Mouse (Mus musculus) kidney, postnatal 0 days (tissue): ENCODE results near the gene Tas2r119. TPM values are rescaled to one million over a fixed set of nuclear protein-coding genes. Genes with fewer than 3 reads are reported as not detected.

Experiments
- ATAC-seq: fragments of 200-750 bp; cut with Nextera tagmentation; replicated peaks from 2 replicates; pipeline ENCODE4 v1.8.0; 2017; ENCODE audit warnings: low read depth, moderate number of reproducible peaks, moderate TSS enrichment, moderate library complexity; ENCODE audit not compliant: low FRiP score
- DNase-seq: peaks from one replicate; pipeline ENCODE4 v3.0.0-alpha.2; 2016; ENCODE audit warnings: low spot score
- H3K27ac ChIP-seq: fragments of 300-500 bp; sonication (generic); 2 replicates; pipeline ENCODE4 v1.5.1; 2014; ENCODE audit warnings: mild to moderate bottlenecking
- H3K27me3 ChIP-seq: fragments of 300-500 bp; sonication (generic); 2 replicates; pipeline ENCODE4 v1.6.1; 2014; ENCODE audit warnings: low read length, mixed read lengths; ENCODE audit not compliant: insufficient read depth
- H3K36me3 ChIP-seq: fragments of 300-500 bp; sonication (generic); 2 replicates; pipeline ENCODE4 v1.6.1; 2014; ENCODE audit warnings: low read length, mixed read lengths; ENCODE audit not compliant: insufficient read depth
- H3K4me1 ChIP-seq: fragments of 300-500 bp; sonication (generic); replicated peaks from 2 replicates; pipeline ENCODE4 v1.6.1; 2014; ENCODE audit warnings: antibody characterized with exemption, low read length, mixed read lengths; ENCODE audit not compliant: insufficient read depth
- H3K4me2 ChIP-seq: fragments of 300-500 bp; sonication (generic); 2 replicates; pipeline ENCODE4 v1.6.1; 2014; ENCODE audit warnings: mild to moderate bottlenecking, low read length, moderate library complexity, mixed read lengths
- H3K4me3 ChIP-seq: fragments of 300-500 bp; sonication (generic); replicated peaks from 2 replicates; pipeline ENCODE4 v1.5.1; 2014; ENCODE audit warnings: low read depth, low read length
- H3K9ac ChIP-seq: fragments of 300-500 bp; sonication (generic); 2 replicates; pipeline ENCODE4 v1.6.1; 2014; ENCODE audit warnings: low read depth, low read length
- H3K9me3 ChIP-seq: fragments of 300-500 bp; sonication (generic); replicated peaks from 2 replicates; pipeline ENCODE4 v1.6.1; 2016; ENCODE audit warnings: low read length, inconsistent platforms, mixed read lengths
- CTCF ChIP-seq: IDR thresholded peaks from 2 replicates; pipeline ENCODE4 v1.5.1; 2016; ENCODE audit warnings: antibody characterized with exemption, low read depth, mild to moderate bottlenecking, moderate library complexity
- WGBS: fragments of 180-500 bp; shearing (Covaris S2); extraction: QIAGEN DNeasy Blood & Tissue Kit; methylation state at CpG from one replicate; pipeline ENCODE4 v1.1.7; 2014; 5-methylcytosine and 5-hydroxymethylcytosine counted together
- polyA plus RNA-seq: library from polyadenylated mRNA; unstranded; fragments of >200 nt; fragmentation: Nextera tagmentation; extraction: Ambion mirVana; gene quantifications from 2 replicates; pipeline ENCODE4 v1.2.1, GENCODE M21; 2015

Tas2r119 gene
- polyA plus RNA-seq, 1 experiment from 2014 or later: not detected

- H3K27ac ChIP-seq: no peak overlapping the region
- no peaks in the 10 kb centered on the region for H3K27me3 ChIP-seq
- no peak for TF ChIP-seq CTCF
- H3K4me3 ChIP-seq: no peak overlapping the region
- no peaks in the 10 kb centered on the region for H3K36me3 ChIP-seq
- H3K9me3 ChIP-seq: no peaks in the 10 kb centered on the region
- H3K4me2 ChIP-seq: no peak overlapping the region
- DNase-seq (no peak), ATAC-seq (no peak)
- no peaks in the 10 kb centered on the region for H3K4me1 ChIP-seq
- no peak overlapping the region for H3K9ac ChIP-seq
Observed at GRCm38 (mm10) chr15:32160281-32160680, 16.8 kb upstream of the Tas2r119 start.

GRCm38 (mm10) chr15:32171764-32172163, 5.3 kb upstream of the Tas2r119 start:
- Histone ChIP-seq H3K9ac (no peak overlapping the region), H3K4me3 (no peak overlapping the region), H3K27me3 (no peaks in the 10 kb centered on the region), H3K36me3 (no peaks in the 10 kb centered on the region), H3K4me2 (no peak overlapping the region), H3K9me3 (no peaks in the 10 kb centered on the region), H3K27ac (no peak overlapping the region), H3K4me1 (no peaks in the 10 kb centered on the region)
- 33% methylated on average over 6 of the region's 6 CpGs for WGBS
- no peak for TF ChIP-seq CTCF
- ATAC-seq: no peak
- DNase-seq: peak; percentile 78

- WGBS: 56% methylated on average over 9 of the region's 9 CpGs
- Histone ChIP-seq H3K4me3 (no peak overlapping the region), H3K4me2 (no peak overlapping the region)
Observed at GRCm38 (mm10) chr15:32172175-32172987, 4.7 kb upstream of the Tas2r119 start.

GRCm38 (mm10) chr15:32172988-32173329, 4.1 kb upstream of the Tas2r119 start:
- Histone ChIP-seq H3K36me3 (no peaks in the 10 kb centered on the region), H3K4me3 (no peak overlapping the region), H3K4me1 (no peaks in the 10 kb centered on the region), H3K27ac (no peak overlapping the region), H3K27me3 (no peaks in the 10 kb centered on the region), H3K4me2 (no peak overlapping the region), H3K9ac (no peak overlapping the region), H3K9me3 (no peaks in the 10 kb centered on the region)
- ATAC-seq (no peak), DNase-seq (no peak)
- no peak for TF ChIP-seq CTCF
- WGBS: 74% methylated on average over 2 of the region's 2 CpGs

More at GRCm38 (mm10) chr15:32172175-32172987, 4.7 kb upstream of the Tas2r119 start:
- Histone ChIP-seq H3K27me3 (no peaks in the 10 kb centered on the region), H3K36me3 (no peaks in the 10 kb centered on the region), H3K4me1 (no peaks in the 10 kb centered on the region), H3K9ac (no peak overlapping the region), H3K27ac (no peak overlapping the region), H3K9me3 (no peaks in the 10 kb centered on the region)
- no peak for ATAC-seq
- DNase-seq: no peak
- no peak for TF ChIP-seq CTCF

- Histone ChIP-seq H3K4me3 (no peak overlapping the region), H3K9ac (no peak overlapping the region), H3K36me3 (no peaks in the 10 kb centered on the region), H3K9me3 (no peaks in the 10 kb centered on the region), H3K4me1 (no peaks in the 10 kb centered on the region), H3K27ac (no peak overlapping the region), H3K27me3 (no peaks in the 10 kb centered on the region), H3K4me2 (no peak overlapping the region)
- no peak for TF ChIP-seq CTCF
- WGBS: 97% methylated on average over 1 of the region's 1 CpGs
- ATAC-seq: no peak
- no peak for DNase-seq
Observed at GRCm38 (mm10) chr15:32180010-32180725, 3.1 kb downstream of the Tas2r119 start.

- Histone ChIP-seq H3K36me3 (no peaks in the 10 kb centered on the region), H3K4me2 (no peak overlapping the region), H3K27me3 (no peaks in the 10 kb centered on the region), H3K27ac (no peak overlapping the region), H3K9me3 (no peaks in the 10 kb centered on the region), H3K4me1 (no peaks in the 10 kb centered on the region), H3K9ac (no peak overlapping the region), H3K4me3 (no peak overlapping the region)
- DNase-seq (no peak), ATAC-seq (no peak)
- WGBS: 69% methylated on average over 1 of the region's 1 CpGs
- TF ChIP-seq CTCF: no peak
Observed at GRCm38 (mm10) chr15:32182026-32182425, 4.9 kb downstream of the Tas2r119 start.
